Mouse (Mus musculus) limb, embryonic 11.5 days (tissue): ENCODE data around the gene Prkg1. TPM values are rescaled to one million over a fixed set of nuclear protein-coding genes. Genes with fewer than 3 reads are reported as not detected.

ENCODE experiments used
- ATAC-seq: fragments of 200-750 bp; cut with Nextera tagmentation; 2 replicates; pipeline ENCODE4 v1.8.0; 2017; ENCODE audit warnings: low read depth; ENCODE audit not compliant: insufficient number of reproducible peaks, low FRiP score, low TSS enrichment
- DNase-seq: peaks from one replicate; pipeline ENCODE4 v3.0.0-alpha.2; 2015; ENCODE audit warnings: low spot score
- H3K27ac ChIP-seq: fragments of 300-500 bp; sonication (generic); replicated peaks from 2 replicates; pipeline ENCODE4 v1.5.1; 2014; ENCODE audit warnings: low read depth, mild to moderate bottlenecking, low read length
- H3K27me3 ChIP-seq: fragments of 300-500 bp; sonication (generic); 2 replicates; pipeline ENCODE4 v1.6.1; 2014; ENCODE audit warnings: mild to moderate bottlenecking, low read length, mixed read lengths; ENCODE audit not compliant: control insufficient read depth, insufficient read depth
- H3K36me3 ChIP-seq: fragments of 300-500 bp; sonication (generic); 2 replicates; pipeline ENCODE4 v1.6.1; 2014; ENCODE audit warnings: mild to moderate bottlenecking, low read length, moderate library complexity, mixed read lengths; ENCODE audit not compliant: control insufficient read depth, insufficient read depth
- H3K4me1 ChIP-seq: fragments of 300-500 bp; sonication (generic); 2 replicates; pipeline ENCODE4 v1.6.1; 2014; ENCODE audit warnings: low read length, mixed read lengths; ENCODE audit not compliant: control insufficient read depth, insufficient read depth
- H3K4me2 ChIP-seq: fragments of 300-500 bp; sonication (generic); 2 replicates; pipeline ENCODE4 v1.6.1; 2014; ENCODE audit warnings: low read depth, mild to moderate bottlenecking, moderate library complexity; ENCODE audit not compliant: severe bottlenecking
- H3K4me3 ChIP-seq: fragments of 300-500 bp; sonication (generic); 2 replicates; pipeline ENCODE4 v1.5.1; 2014; ENCODE audit warnings: low read depth, low read length
- H3K9ac ChIP-seq: fragments of 300-500 bp; sonication (generic); 2 replicates; pipeline ENCODE4 v1.6.1; 2014; ENCODE audit warnings: mild to moderate bottlenecking, low read length
- H3K9me3 ChIP-seq: fragments of 300-500 bp; sonication (generic); 2 replicates; pipeline ENCODE4 v1.6.1; 2016; ENCODE audit warnings: low read length; ENCODE audit not compliant: control insufficient read depth
- WGBS: fragments of 180-500 bp; shearing (Covaris S2); extraction: QIAGEN DNeasy Blood & Tissue Kit; methylation state at CpG from one replicate; pipeline ENCODE4 v1.1.7; 2014; 5-methylcytosine and 5-hydroxymethylcytosine counted together
- polyA plus RNA-seq: library from polyadenylated mRNA; unstranded; fragments of >200 nt; fragmentation: Nextera tagmentation; extraction: Ambion mirVana; gene quantifications from 2 replicates; pipeline ENCODE4 v1.2.1, GENCODE M21; 2014

The Prkg1 gene
- polyA plus RNA-seq, 1 experiment from 2014 or later, result 2.1 TPM

GRCm38 (mm10) chr19:31210449-31210848 lies 554.4 kb downstream of the Prkg1 start:
- ATAC-seq, result no peak
- no peak for DNase-seq

GRCm38 (mm10) chr19:31199583-31199982 lies 565.2 kb downstream of the Prkg1 start:
- H3K4me2 ChIP-seq, result no peak overlapping the region
- 63% methylated on average over 5 of the region's 5 CpGs for WGBS
- ATAC-seq, result no peak

More at GRCm38 (mm10) chr19:31210449-31210848, 554.4 kb downstream of the Prkg1 start:
- Histone ChIP-seq H3K9me3 (no peaks in the 10 kb centered on the region), H3K36me3 (no peaks in the 10 kb centered on the region), H3K4me3 (no peak overlapping the region), H3K4me2 (no peak overlapping the region), H3K4me1 (no peaks in the 10 kb centered on the region), H3K27me3 (no peaks in the 10 kb centered on the region), H3K9ac (no peak overlapping the region), H3K27ac (no peak overlapping the region)
- 61% methylated on average over 2 of the region's 2 CpGs for WGBS

GRCm38 (mm10) chr19:31198461-31198860 lies 566.4 kb downstream of the Prkg1 start:
- Histone ChIP-seq H3K36me3 (no peaks in the 10 kb centered on the region), H3K4me3 (no peak overlapping the region), H3K9ac (no peak overlapping the region), H3K9me3 (no peaks in the 10 kb centered on the region), H3K4me2 (no peak overlapping the region), H3K4me1 (no peaks in the 10 kb centered on the region), H3K27ac (no peak overlapping the region), H3K27me3 (no peaks in the 10 kb centered on the region)
- WGBS, result 68% methylated on average over 4 of the region's 4 CpGs
- DNase-seq (no peak), ATAC-seq (no peak)

More at GRCm38 (mm10) chr19:31199583-31199982, 565.2 kb downstream of the Prkg1 start:
- DNase-seq, result no peak
- no peak overlapping the region for H3K4me3 ChIP-seq
- no peaks in the 10 kb centered on the region for H3K36me3 ChIP-seq
- no peaks in the 10 kb centered on the region for H3K9me3 ChIP-seq
- no peak overlapping the region for H3K27ac ChIP-seq
- H3K9ac ChIP-seq, result no peak overlapping the region
- H3K27me3 ChIP-seq, result no peaks in the 10 kb centered on the region
- no peaks in the 10 kb centered on the region for H3K4me1 ChIP-seq

GRCm38 (mm10) chr19:31197076-31197475 lies 567.8 kb downstream of the Prkg1 start:
- no peak overlapping the region for H3K27ac ChIP-seq
- no peaks in the 10 kb centered on the region for H3K36me3 ChIP-seq
- DNase-seq (no peak), ATAC-seq (no peak)
- no peaks in the 10 kb centered on the region for H3K27me3 ChIP-seq
- H3K9ac ChIP-seq, result no peak overlapping the region
- no peak overlapping the region for H3K4me3 ChIP-seq
- H3K9me3 ChIP-seq, result no peaks in the 10 kb centered on the region
- 87% methylated on average over 6 of the region's 6 CpGs for WGBS
- no peaks in the 10 kb centered on the region for H3K4me1 ChIP-seq
- no peak overlapping the region for H3K4me2 ChIP-seq

GRCm38 (mm10) chr19:31188559-31189218 lies 576.1 kb downstream of the Prkg1 start:
- no peak overlapping the region for H3K4me3 ChIP-seq
- no peak overlapping the region for H3K9ac ChIP-seq
- 90% methylated on average over 6 of the region's 6 CpGs for WGBS
- no peaks in the 10 kb centered on the region for H3K36me3 ChIP-seq
- H3K27ac ChIP-seq, result no peak overlapping the region
- ATAC-seq, result no peak
- H3K9me3 ChIP-seq, result no peaks in the 10 kb centered on the region
- no peak for DNase-seq
- H3K4me2 ChIP-seq, result no peak overlapping the region
- H3K27me3 ChIP-seq, result no peaks in the 10 kb centered on the region
- H3K4me1 ChIP-seq, result no peaks in the 10 kb centered on the region

- WGBS, result 93% methylated on average over 4 of the region's 4 CpGs
- Histone ChIP-seq H3K27ac (no peak overlapping the region), H3K9me3 (no peaks in the 10 kb centered on the region), H3K4me2 (no peak overlapping the region), H3K9ac (no peak overlapping the region), H3K4me1 (no peaks in the 10 kb centered on the region), H3K27me3 (no peaks in the 10 kb centered on the region), H3K4me3 (no peak overlapping the region), H3K36me3 (no peaks in the 10 kb centered on the region)
- DNase-seq, result no peak
- no peak for ATAC-seq
These were observed 584.1 kb downstream of the Prkg1 start for GRCm38 (mm10) chr19:31180757-31181156.

GRCm38 (mm10) chr19:31177279-31177922 lies 587.4 kb downstream of the Prkg1 start:
- Histone ChIP-seq H3K27me3 (no peaks in the 10 kb centered on the region), H3K4me3 (no peak overlapping the region), H3K9me3 (no peaks in the 10 kb centered on the region), H3K36me3 (no peaks in the 10 kb centered on the region), H3K4me1 (no peaks in the 10 kb centered on the region), H3K4me2 (no peak overlapping the region), H3K9ac (no peak overlapping the region), H3K27ac (no peak overlapping the region)
- ATAC-seq (no peak), DNase-seq (no peak)
- WGBS, result 82% methylated on average over 8 of the region's 8 CpGs

GRCm38 (mm10) chr19:31170985-31171384 lies 593.8 kb downstream of the Prkg1 start:
- Histone ChIP-seq H3K36me3 (no peaks in the 10 kb centered on the region), H3K27ac (no peak overlapping the region), H3K4me3 (no peak overlapping the region), H3K9me3 (no peaks in the 10 kb centered on the region), H3K27me3 (no peaks in the 10 kb centered on the region), H3K4me2 (no peak overlapping the region), H3K9ac (no peak overlapping the region), H3K4me1 (no peaks in the 10 kb centered on the region)
- DNase-seq (no peak), ATAC-seq (no peak)
- WGBS, result 42% methylated on average over 1 of the region's 1 CpGs
